Comparison of ENCODE assay signal across 35 mouse cellular contexts in the genomic region with DNA sequence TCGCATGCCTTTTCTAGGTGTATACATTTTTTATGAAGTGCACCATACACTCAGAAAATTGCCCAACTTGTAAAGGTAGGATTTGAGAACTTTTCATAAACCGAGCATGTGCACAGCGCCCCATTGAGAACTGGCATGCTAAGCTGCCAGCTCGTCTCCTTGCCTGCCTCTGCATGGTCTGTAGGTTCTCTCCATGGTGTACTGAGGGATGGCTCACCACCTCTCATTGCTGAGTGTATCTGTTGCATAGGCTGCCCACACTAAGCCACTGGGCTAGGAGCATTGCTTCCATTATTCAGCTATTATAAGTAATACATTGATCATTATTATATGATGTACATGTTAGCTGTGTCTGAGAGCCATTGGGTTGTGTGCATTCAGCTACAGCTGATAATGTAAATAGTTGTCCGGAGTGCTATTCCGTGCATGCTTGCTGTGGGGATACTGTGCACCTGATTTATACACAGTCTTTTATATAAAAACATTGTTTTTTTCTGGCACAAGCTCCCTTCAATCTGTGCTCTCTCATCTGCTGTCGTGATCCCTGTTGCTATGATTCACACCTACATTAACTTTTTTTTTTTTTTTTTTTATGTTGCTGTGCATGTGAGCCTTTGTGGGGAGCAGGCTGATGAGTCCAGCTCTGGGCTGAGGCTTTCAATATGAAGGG. TPM values are rescaled to one million over a fixed set of nuclear protein-coding genes. Genes with fewer than 3 reads are reported as not detected.
A peak's percentile ranks its signal among the peaks of the same experiment; 100 is the strongest.
DNase-seq lines count a peak whose midpoint lies in the region; ATAC-seq and TF ChIP-seq lines count a peak whose summit lies in the region.
"Had no signal": no experiment of that assay in that cellular context is flagged by ENCODE, and none has a peak within 500 bp of the region (broad histone marks: within the 10 kb centered on the region; RNA-seq: fewer than 3 reads in every experiment).

No protein-coding gene starts in this region.

- H3K27ac ChIP-seq in left cerebral cortex, adult 2 months: peak overlapping the region; percentile 54; the same call in 1 of the 2 replicates
- no peak overlapping the region for H3K27ac ChIP-seq in hindbrain, embryonic 12.5 days
- H3K27ac ChIP-seq: forebrain, embryonic 13.5 days; heart, adult 2 months; hindbrain, embryonic 13.5 days; limb, embryonic 13.5 days; lung, embryonic 15.5 days; midbrain, embryonic 13.5 days; stomach, postnatal 0 days had no signal

- no peak overlapping the region for H3K4me2 ChIP-seq in hindbrain, embryonic 12.5 days (replicated peaks)
- H3K4me2 ChIP-seq: forebrain, embryonic 13.5 days; hindbrain, embryonic 13.5 days; limb, embryonic 13.5 days; liver, embryonic 11.5 days; lung, embryonic 15.5 days; midbrain, embryonic 13.5 days had no signal

- H3K9me3 ChIP-seq in hindbrain, embryonic 12.5 days (replicated peaks): no peaks in the 10 kb centered on the region
- H3K9me3 ChIP-seq: forebrain, embryonic 13.5 days; hindbrain, embryonic 13.5 days; limb, embryonic 13.5 days; lung, embryonic 15.5 days; midbrain, embryonic 13.5 days had no signal

- H3K9ac ChIP-seq in hindbrain, embryonic 12.5 days: no peak overlapping the region
- H3K9ac ChIP-seq: forebrain, embryonic 13.5 days; hindbrain, embryonic 13.5 days; limb, embryonic 13.5 days; lung, embryonic 15.5 days; midbrain, embryonic 13.5 days had no signal

- H3K36me3 ChIP-seq in hindbrain, embryonic 12.5 days: no peaks in the 10 kb centered on the region
- H3K36me3 ChIP-seq: hindbrain, embryonic 13.5 days; limb, embryonic 13.5 days; lung, embryonic 15.5 days; midbrain, embryonic 13.5 days had no signal

- DNase-seq in left cerebral cortex, adult 2 months (ENCODE audit: extremely low spot score in 1 of 2, low spot score in 2 of 2): peak in 1 of 2 experiments; percentile 28
- DNase-seq in left cerebral cortex, postnatal 4 days: no peak
- peak; percentile 35 to 51 for DNase-seq in right cerebral cortex, adult 2 months (ENCODE audit: low spot score in 2 of 2)
- DNase-seq in right cerebral cortex, postnatal 14 days: no peak
- peak; percentile 37 to 50 for DNase-seq in layer of hippocampus, adult 8-10 months (ENCODE audit: low spot score in 2 of 2)
- DNase-seq: adrenal gland, adult 2 months; adrenal gland, postnatal 36 days; B cell, adult 2 months; cerebellum, adult 8-10 months; cerebellum, postnatal 25 days; gastrocnemius, postnatal 36 days; heart, adult 2 months; heart, postnatal 14 days; kidney, postnatal 10 days; thymus, adult 18-20 months; thymus, postnatal 25 days had no signal

- no peaks in the 10 kb centered on the region for H3K4me1 ChIP-seq in hindbrain, embryonic 12.5 days
- H3K4me1 ChIP-seq: forebrain, embryonic 13.5 days; hindbrain, embryonic 13.5 days; lung, embryonic 15.5 days; midbrain, embryonic 13.5 days had no signal

- H3K4me3 ChIP-seq in left cerebral cortex, adult 2 months: no peak overlapping the region
- H3K4me3 ChIP-seq in hindbrain, embryonic 12.5 days: no peak overlapping the region
- H3K4me3 ChIP-seq: forebrain, embryonic 13.5 days; heart, adult 2 months; hindbrain, embryonic 13.5 days; limb, embryonic 13.5 days; lung, embryonic 15.5 days; midbrain, embryonic 13.5 days had no signal

- 83% methylated on average over 7 of the region's 7 CpGs for WGBS in hindbrain, embryonic 12.5 days

- H3K27me3 ChIP-seq in hindbrain, embryonic 12.5 days: no peaks in the 10 kb centered on the region
- H3K27me3 ChIP-seq: hindbrain, embryonic 13.5 days; limb, embryonic 13.5 days; lung, embryonic 15.5 days; midbrain, embryonic 13.5 days had no signal

- TF ChIP-seq CTCF in left cerebral cortex, adult 2 months (IDR thresholded peaks at IDR 0.05): no peak

- ATAC-seq in megakaryocyte progenitor cell, adult 5-6 weeks (replicated peaks; ENCODE audit: poor library complexity): no peak
- no peak for ATAC-seq in hindbrain, embryonic 12.5 days (ENCODE audit: low FRiP score)
- ATAC-seq: activated CD4-positive, CD25-positive, alpha-beta regulatory T cell, adult 4 months; forebrain, embryonic 13.5 days; intestine, embryonic 16.5 days; midbrain, embryonic 13.5 days had no signal

- intact Hi-C loops in left cerebral cortex, adult 2 months (cut with DNase I): loop anchor here (2.0 to 10.0 kb wide), 5 partner anchors 33 to 641 kb away; a partner anchor contains a TSS
- intact Hi-C loops in left cerebral cortex, postnatal 4 days (cut with DNase I): no loop called here

RNA-seq across cellular contexts. Expression of a gene that starts 14.8 kb away (rescaled TPM):
- under 1 TPM; 0.12 to 0.14 TPM for total RNA-seq in left cerebral cortex, adult 2 months (2021)
- not detected for total RNA-seq in left cerebral cortex, postnatal 4 days (2021)
- total RNA-seq in layer of hippocampus, adult 8-10 months (2022): under 1 TPM in 1 of 4 experiments, not detected in 3; 0.39 TPM
- total RNA-seq in megakaryocyte progenitor cell, adult 5-6 weeks (2015): not detected in 2 replicates
- total RNA-seq in megakaryocyte progenitor cell, adult 5-6 weeks (2017): not detected in 2 replicates
- polyA plus RNA-seq in hindbrain, embryonic 12.5 days (2016; fragmentation: Nextera tagmentation; extraction: Ambion mirVana): not detected in 2 replicates
- total RNA-seq: adrenal gland, adult 2 months; adrenal gland, postnatal 36 days; gastrocnemius, adult 18-20 months; gastrocnemius, postnatal 36 days; heart, adult 2 months; heart, postnatal 14 days; megakaryocyte, adult 5-6 weeks had no signal
- polyA plus RNA-seq: activated CD4-positive, CD25-positive, alpha-beta regulatory T cell, adult 4 months; adrenal gland, adult 2 months; embryonic facial prominence, embryonic 11.5 days; forebrain, embryonic 13.5 days; heart, adult 2 months; heart, embryonic 14.5 days; hindbrain, embryonic 13.5 days; intestine, embryonic 16.5 days; large intestine, adult 2 months; limb, embryonic 13.5 days; liver, embryonic 11.5 days; liver, embryonic 16.5 days; lung, embryonic 15.5 days; midbrain, embryonic 13.5 days; neural tube, embryonic 14.5 days; stomach, postnatal 0 days had no signal

RNA-seq across cellular contexts. Expression of a gene that starts 17.9 kb away (rescaled TPM):
- total RNA-seq in left cerebral cortex, adult 2 months (2021): not detected
- not detected for total RNA-seq in left cerebral cortex, postnatal 4 days (2021)
- total RNA-seq in layer of hippocampus, adult 8-10 months (2022): not detected
- total RNA-seq in megakaryocyte progenitor cell, adult 5-6 weeks (2015): not detected in 2 replicates
- not detected in 2 replicates for total RNA-seq in megakaryocyte progenitor cell, adult 5-6 weeks (2017)
- polyA plus RNA-seq in hindbrain, embryonic 12.5 days (2016; fragmentation: Nextera tagmentation; extraction: Ambion mirVana): not detected in 2 replicates
- total RNA-seq: adrenal gland, adult 2 months; adrenal gland, postnatal 36 days; gastrocnemius, adult 18-20 months; gastrocnemius, postnatal 36 days; heart, adult 2 months; heart, postnatal 14 days; megakaryocyte, adult 5-6 weeks had no signal
- polyA plus RNA-seq: adrenal gland, adult 2 months; embryonic facial prominence, embryonic 11.5 days; forebrain, embryonic 13.5 days; heart, adult 2 months; heart, embryonic 14.5 days; hindbrain, embryonic 13.5 days; intestine, embryonic 16.5 days; limb, embryonic 13.5 days; liver, embryonic 11.5 days; liver, embryonic 16.5 days; midbrain, embryonic 13.5 days; neural tube, embryonic 14.5 days; stomach, postnatal 0 days had no signal

RNA-seq across cellular contexts. Expression of a gene that starts 23.3 kb away (rescaled TPM):
- total RNA-seq in left cerebral cortex, adult 2 months (2021): not detected
- total RNA-seq in left cerebral cortex, postnatal 4 days (2021): not detected
- not detected for total RNA-seq in layer of hippocampus, adult 8-10 months (2022)
- not detected in 2 replicates for total RNA-seq in megakaryocyte progenitor cell, adult 5-6 weeks (2015)
- not detected in 2 replicates for total RNA-seq in megakaryocyte progenitor cell, adult 5-6 weeks (2017)
- not detected in 2 replicates for polyA plus RNA-seq in hindbrain, embryonic 12.5 days (2016; fragmentation: Nextera tagmentation; extraction: Ambion mirVana)
- total RNA-seq: adrenal gland, adult 2 months; adrenal gland, postnatal 36 days; gastrocnemius, adult 18-20 months; gastrocnemius, postnatal 36 days; heart, adult 2 months; heart, postnatal 14 days; megakaryocyte, adult 5-6 weeks had no signal
- polyA plus RNA-seq: activated CD4-positive, CD25-positive, alpha-beta regulatory T cell, adult 4 months; adrenal gland, adult 2 months; embryonic facial prominence, embryonic 11.5 days; forebrain, embryonic 13.5 days; heart, adult 2 months; heart, embryonic 14.5 days; hindbrain, embryonic 13.5 days; intestine, embryonic 16.5 days; large intestine, adult 2 months; limb, embryonic 13.5 days; liver, embryonic 11.5 days; liver, embryonic 16.5 days; lung, embryonic 15.5 days; midbrain, embryonic 13.5 days; neural tube, embryonic 14.5 days; spleen, adult 2 months; stomach, postnatal 0 days had no signal

RNA-seq across cellular contexts. Expression of a gene that starts 30.2 kb away (rescaled TPM):
- total RNA-seq in left cerebral cortex, adult 2 months (2021): under 1 TPM in 1 of 2 experiments, not detected in 1; 0.14 TPM
- under 1 TPM; 0.32 to 0.58 TPM for total RNA-seq in left cerebral cortex, postnatal 4 days (2021)
- under 1 TPM; 0.70 to 0.96 (median 0.74) TPM for total RNA-seq in layer of hippocampus, adult 8-10 months (2022)
- not detected in 2 replicates for total RNA-seq in megakaryocyte progenitor cell, adult 5-6 weeks (2015)
- total RNA-seq in megakaryocyte progenitor cell, adult 5-6 weeks (2017): 0.21 TPM in 1 of 2 replicates, not detected in the other
- not detected in 2 replicates for polyA plus RNA-seq in hindbrain, embryonic 12.5 days (2016; fragmentation: Nextera tagmentation; extraction: Ambion mirVana)
- total RNA-seq: adrenal gland, adult 2 months; adrenal gland, postnatal 36 days; gastrocnemius, adult 18-20 months; gastrocnemius, postnatal 36 days; heart, adult 2 months; heart, postnatal 14 days had no signal
- polyA plus RNA-seq: adrenal gland, adult 2 months; embryonic facial prominence, embryonic 11.5 days; forebrain, embryonic 13.5 days; heart, embryonic 14.5 days; hindbrain, embryonic 13.5 days; liver, embryonic 11.5 days; midbrain, embryonic 13.5 days; neural tube, embryonic 14.5 days had no signal

RNA-seq across cellular contexts. Expression of a gene that starts 33.2 kb away (rescaled TPM):
- total RNA-seq in left cerebral cortex, adult 2 months (2021): 100 to 1,000 TPM; 135 to 144 TPM
- total RNA-seq in left cerebral cortex, postnatal 4 days (2021): 10 to 100 TPM; 77.0 to 80.8 TPM
- 100 to 1,000 TPM; 149 to 157 (median 151) TPM for total RNA-seq in layer of hippocampus, adult 8-10 months (2022)
- total RNA-seq in megakaryocyte progenitor cell, adult 5-6 weeks (2015): not detected in 2 replicates
- total RNA-seq in megakaryocyte progenitor cell, adult 5-6 weeks (2017): not detected in 2 replicates
- 3.3 and 4.6 TPM in 2 replicates for polyA plus RNA-seq in hindbrain, embryonic 12.5 days (2016; fragmentation: Nextera tagmentation; extraction: Ambion mirVana)
- total RNA-seq: megakaryocyte, adult 5-6 weeks had no signal
- polyA plus RNA-seq: activated CD4-positive, CD25-positive, alpha-beta regulatory T cell, adult 4 months; liver, embryonic 11.5 days; liver, embryonic 16.5 days had no signal

Comparison
In these comparisons a context has a peak if more than half of its experiments do, and no peak if none do; other contexts are left out.
1. DNase-seq: peak in right cerebral cortex, adult 2 months (2 of 2) and layer of hippocampus, adult 8-10 months (2 of 2); none in left cerebral cortex, postnatal 4 days (single experiment) and right cerebral cortex, postnatal 14 days (single experiment).